8 mouse cellular contexts compared by ENCODE assay signal in genomic region chr11:30657069-30657468, GRCm38 (mm10). TPM values are rescaled to one million over a fixed set of nuclear protein-coding genes. Genes with fewer than 3 reads are reported as not detected.
A peak's percentile ranks its signal among the peaks of the same experiment; 100 is the strongest.
DNase-seq lines count a peak whose midpoint lies in the region; ATAC-seq and TF ChIP-seq lines count a peak whose summit lies in the region.

No protein-coding gene starts in this region.

- H3K9me3 ChIP-seq in midbrain, postnatal 0 days (ENCODE audit: low read length) = no peaks in the 10 kb centered on the region

- no peaks in the 10 kb centered on the region for H3K27me3 ChIP-seq in midbrain, postnatal 0 days (ENCODE audit: insufficient read depth, low read length)

- no peak overlapping the region for H3K4me2 ChIP-seq in midbrain, postnatal 0 days (ENCODE audit: low read depth, low read length, poor library complexity, severe bottlenecking)

- H3K27ac ChIP-seq in gastrocnemius, adult 2 months = no peak overlapping the region
- H3K27ac ChIP-seq in midbrain, postnatal 0 days (ENCODE audit: low read depth, low read length) = no peak overlapping the region

- no peak overlapping the region for H3K9ac ChIP-seq in midbrain, postnatal 0 days (replicated peaks; ENCODE audit: low read length, poor library complexity, severe bottlenecking)

- WGBS in midbrain, postnatal 0 days = 21% methylated on average over 2 of the region's 2 CpGs

- intact Hi-C loops in gastrocnemius, adult 2 months (cut with DNase I) = loop anchor here (1.0 to 10.0 kb wide), 4 partner anchors 290 to 565 kb away; no protein-coding TSS in a partner anchor
- intact Hi-C loops in heart, postnatal 36 days (cut with DNase I) = loop anchor here (2.0 to 5.0 kb wide), 6 partner anchors 185 to 794 kb away; partner anchors contain the start of gene 4930505A04Rik

- ATAC-seq in midbrain, postnatal 0 days (ENCODE audit: low FRiP score) = peak; percentile 80
- no peak for ATAC-seq in granulocyte monocyte progenitor cell, adult 5-6 weeks (replicated peaks; ENCODE audit: poor library complexity, severe bottlenecking)

- DNase-seq in gastrocnemius, adult 2 months = peak; percentile 36
- DNase-seq in gastrocnemius, postnatal 25 days = no peak
- peak; percentile 13 for DNase-seq in CD4-positive helper T cell, adult 2 months (ENCODE audit: low read depth, low spot score)
- peak; percentile 36 for DNase-seq in cerebellum, adult 11-12 months
- peak; percentile 41 to 57 for DNase-seq in heart, postnatal 36 days
- DNase-seq in kidney, postnatal 4 days = peak; percentile 35 to 44
- DNase-seq in midbrain, postnatal 0 days (ENCODE audit: low spot score) = peak; percentile 82

- no peaks in the 10 kb centered on the region for H3K4me1 ChIP-seq in midbrain, postnatal 0 days (ENCODE audit: insufficient read depth, low read length)

- no peak overlapping the region for H3K4me3 ChIP-seq in gastrocnemius, adult 2 months
- H3K4me3 ChIP-seq in midbrain, postnatal 0 days (ENCODE audit: low read depth, low read length) = no peak overlapping the region

- TF ChIP-seq CTCF in gastrocnemius, adult 2 months (IDR thresholded peaks at IDR 0.05) = peak; percentile 90
- peak; percentile 94 for TF ChIP-seq CTCF in midbrain, postnatal 0 days (IDR thresholded peaks at IDR 0.05)

- no peaks in the 10 kb centered on the region for H3K36me3 ChIP-seq in midbrain, postnatal 0 days (ENCODE audit: insufficient read depth, low read length)

RNA-seq across cellular contexts. Expression of gene Acyp2, which starts 7.7 kb away (rescaled TPM):
- 100 to 1,000 TPM; 119 to 146 TPM for total RNA-seq in gastrocnemius, adult 2 months (2021)
- 100 to 1,000 TPM; 105 to 111 TPM for total RNA-seq in gastrocnemius, postnatal 25 days (2021)
- 10 to 100 TPM; 85.1 to 91.6 TPM for total RNA-seq in heart, postnatal 36 days (2021)
- total RNA-seq in midbrain, postnatal 0 days (2014; rRNA removed) = 19.5 and 23.0 TPM in 2 replicates
- 38.0 and 41.6 TPM in 2 replicates for polyA plus RNA-seq in midbrain, postnatal 0 days (2015; fragmentation: Nextera tagmentation; extraction: Ambion mirVana)
- 2.1 and 13.6 TPM in 2 replicates for total RNA-seq in granulocyte monocyte progenitor cell, adult 5-6 weeks (2014; fragmentation: Nextera tagmentation)
- total RNA-seq in granulocyte monocyte progenitor cell, adult 5-6 weeks (2017) = 0.72 and 4.3 TPM in 2 replicates
